Mouse (Mus musculus): ENCODE measurements around the gene Kdm5d.

DNA sequence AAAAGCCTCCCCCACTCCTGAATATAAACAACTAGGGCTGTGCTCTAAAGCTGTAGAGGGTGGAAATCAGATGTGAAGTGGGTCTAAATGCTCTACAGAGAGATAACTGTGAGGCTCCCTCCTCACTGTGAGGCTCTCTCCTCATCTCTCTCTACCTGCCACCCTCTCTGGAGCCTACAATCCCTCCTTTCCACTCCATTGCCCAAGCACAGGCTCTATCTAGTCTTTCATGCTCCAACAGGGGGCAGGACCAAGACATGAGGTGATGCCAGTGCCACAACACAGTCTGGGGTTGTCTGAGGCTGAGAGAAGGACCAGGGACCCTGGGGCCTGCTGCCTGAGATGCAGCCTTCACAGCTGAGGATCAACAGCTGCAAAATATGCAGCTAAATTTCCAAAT, 25.2 kb upstream of the Kdm5d start:
- TF ChIP-seq ZNF384 (IDR thresholded peaks at IDR 0.05; ENCODE audit: low read depth, low read length): no peak
- no peak for TF ChIP-seq MAFK (IDR thresholded peaks at IDR 0.05; ENCODE audit: insufficient read depth, low read depth, low read length)
- no peak for TF ChIP-seq CHD2 (IDR thresholded peaks at IDR 0.05; ENCODE audit: low read depth, low read length)

Measured in ES-E14 (cell line).